Mouse (Mus musculus) erythroblast, embryonic 14.5 days (primary cell): Measurements from ENCODE around the gene Rnf8.

ENCODE experiments used
- GATA1 ChIP-seq: IDR thresholded peaks from 2 replicates; pipeline ENCODE4 v1.6.1; 2012; ENCODE audit warnings: low read length, inconsistent platforms, mixed read lengths
- TAL1 ChIP-seq: IDR thresholded peaks from 3 replicates; pipeline ENCODE4 v1.6.1; 2012; ENCODE audit warnings: low read length, inconsistent platforms, mixed read lengths

DNA sequence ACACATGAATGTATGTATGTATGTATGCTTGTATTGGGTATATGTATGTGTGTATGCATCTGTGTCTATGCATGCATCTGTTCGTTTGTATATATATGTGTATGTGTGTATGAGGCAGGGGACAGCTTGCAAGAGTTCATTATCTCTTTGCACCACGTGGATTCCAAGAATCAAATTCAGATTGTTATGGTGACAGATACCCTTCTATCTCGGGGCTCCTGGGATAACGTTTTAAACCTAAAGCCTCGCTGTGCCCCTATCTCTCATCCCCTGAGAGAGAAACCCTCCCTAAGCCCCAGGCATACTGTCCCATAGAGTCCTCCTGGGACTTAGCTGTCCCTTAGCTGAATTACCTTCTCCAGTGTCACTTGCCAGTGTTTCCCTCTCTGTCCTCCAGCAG, 31.0 kb upstream of the Rnf8 start:
- no peak for TF ChIP-seq TAL1
- no peak for TF ChIP-seq GATA1
